Mouse (Mus musculus): ENCODE data around the gene Opn1sw. TPM values are rescaled to one million over a fixed set of nuclear protein-coding genes. Genes with fewer than 3 reads are reported as not detected.

Opn1sw gene
- total RNA-seq, 1 experiment: 0.13 TPM

- no peak overlapping the region for H3K9ac ChIP-seq (ENCODE audit: insufficient read depth, low read depth, low read length, poor library complexity, severe bottlenecking)
- H3K9me3 ChIP-seq (ENCODE audit: control insufficient read depth, insufficient read depth, low read depth, low read length): no peaks in the 10 kb centered on the region
- no peak for DNase-seq (ENCODE audit: low read depth, low spot score)
- H3K27ac ChIP-seq (ENCODE audit: insufficient read depth, low read depth, low read length, poor library complexity, severe bottlenecking): no peak overlapping the region
- no peak for TF ChIP-seq ZC3H11A (IDR thresholded peaks at IDR 0.05; ENCODE audit: borderline replicate concordance, low read depth, low read length)
- no peak for TF ChIP-seq MAFK (IDR thresholded peaks at IDR 0.05; ENCODE audit: insufficient read depth, low read depth, low read length)
- in situ Hi-C loops (cut with MboI; ENCODE audit: low sequenced_read_pairs in 2 of 2, unreplicated experiment in 2 of 2): no loop called here
- H3K4me3 ChIP-seq (ENCODE audit: insufficient read depth in 1 of 2, low read depth in 1 of 2, low read length in 2 of 2, poor library complexity in 1 of 2, severe bottlenecking in 1 of 2): no peak overlapping the region
- peaks cover 17% of the 10 kb centered on the region for H3K36me3 ChIP-seq (ENCODE audit: control insufficient read depth, insufficient read depth, low read length, poor library complexity, severe bottlenecking)
- 0 out of 4 replicates have a peak, but pooled peaks cover 0 to 2% of the 10 kb centered on the region in 2 experiments for H3K4me1 ChIP-seq (ENCODE audit: control insufficient read depth in 2 of 2, insufficient read depth in 2 of 2, low read length in 2 of 2, poor library complexity in 1 of 2)
Observed at GRCm38 (mm10) chr6:29377386-29377785, 10.9 kb downstream of the Opn1sw start.

GRCm38 (mm10) chr6:29365277-29365676, 23.0 kb downstream of the Opn1sw start:
- no peak for DNase-seq (ENCODE audit: low read depth, low spot score)
- TF ChIP-seq ZNF384 (IDR thresholded peaks at IDR 0.05; ENCODE audit: low read depth, low read length) (no peak), MAFK (IDR thresholded peaks at IDR 0.05; ENCODE audit: insufficient read depth, low read depth, low read length) (no peak), ZC3H11A (IDR thresholded peaks at IDR 0.05; ENCODE audit: borderline replicate concordance, low read depth, low read length) (no peak), HCFC1 (IDR thresholded peaks at IDR 0.05; ENCODE audit: borderline replicate concordance, insufficient read depth, low read length) (no peak), CHD2 (IDR thresholded peaks at IDR 0.05; ENCODE audit: low read depth, low read length) (no peak)
- H3K9me3 ChIP-seq (ENCODE audit: control insufficient read depth, insufficient read depth, low read depth, low read length): no peaks in the 10 kb centered on the region
- no peak overlapping the region for H3K4me3 ChIP-seq (ENCODE audit: insufficient read depth in 1 of 2, low read depth in 1 of 2, low read length in 2 of 2, poor library complexity in 1 of 2, severe bottlenecking in 1 of 2)
- H3K9ac ChIP-seq (ENCODE audit: insufficient read depth, low read depth, low read length, poor library complexity, severe bottlenecking): no peak overlapping the region
- H3K27ac ChIP-seq (ENCODE audit: insufficient read depth, low read depth, low read length, poor library complexity, severe bottlenecking): no peak overlapping the region
- no peaks in the 10 kb centered on the region for H3K4me1 ChIP-seq (ENCODE audit: control insufficient read depth in 2 of 2, insufficient read depth in 2 of 2, low read length in 2 of 2, poor library complexity in 1 of 2)
- peaks cover 7% of the 10 kb centered on the region for H3K36me3 ChIP-seq (ENCODE audit: control insufficient read depth, insufficient read depth, low read length, poor library complexity, severe bottlenecking)
- in situ Hi-C loops (cut with MboI; ENCODE audit: low sequenced_read_pairs in 2 of 2, unreplicated experiment in 2 of 2): no loop called here

GRCm38 (mm10) chr6:29363129-29363515, 25.1 kb downstream of the Opn1sw start:
- Histone ChIP-seq H3K27ac (ENCODE audit: insufficient read depth, low read depth, low read length, poor library complexity, severe bottlenecking) (no peak overlapping the region), H3K36me3 (ENCODE audit: control insufficient read depth, insufficient read depth, low read length, poor library complexity, severe bottlenecking) (peaks cover 8% of the 10 kb centered on the region), H3K4me1 (ENCODE audit: control insufficient read depth in 2 of 2, insufficient read depth in 2 of 2, low read length in 2 of 2, poor library complexity in 1 of 2) (no peaks in the 10 kb centered on the region), H3K4me3 (ENCODE audit: insufficient read depth in 1 of 2, low read depth in 1 of 2, low read length in 2 of 2, poor library complexity in 1 of 2, severe bottlenecking in 1 of 2) (no peak overlapping the region), H3K9me3 (ENCODE audit: control insufficient read depth, insufficient read depth, low read depth, low read length) (no peaks in the 10 kb centered on the region), H3K9ac (ENCODE audit: insufficient read depth, low read depth, low read length, poor library complexity, severe bottlenecking) (no peak overlapping the region)
- TF ChIP-seq ZNF384 (IDR thresholded peaks at IDR 0.05; ENCODE audit: low read depth, low read length) (no peak), ZC3H11A (IDR thresholded peaks at IDR 0.05; ENCODE audit: borderline replicate concordance, low read depth, low read length) (no peak), HCFC1 (IDR thresholded peaks at IDR 0.05; ENCODE audit: borderline replicate concordance, insufficient read depth, low read length) (no peak), MAFK (IDR thresholded peaks at IDR 0.05; ENCODE audit: insufficient read depth, low read depth, low read length) (no peak), CHD2 (IDR thresholded peaks at IDR 0.05; ENCODE audit: low read depth, low read length) (no peak)
- no peak for DNase-seq (ENCODE audit: low read depth, low spot score)
- in situ Hi-C loops (cut with MboI; ENCODE audit: low sequenced_read_pairs in 2 of 2, unreplicated experiment in 2 of 2): no loop called here

GRCm38 (mm10) chr6:29362246-29363128, 25.8 kb downstream of the Opn1sw start:
- Histone ChIP-seq H3K36me3 (ENCODE audit: control insufficient read depth, insufficient read depth, low read length, poor library complexity, severe bottlenecking) (peaks cover 8% of the 10 kb centered on the region), H3K27ac (ENCODE audit: insufficient read depth, low read depth, low read length, poor library complexity, severe bottlenecking) (no peak overlapping the region), H3K4me1 (ENCODE audit: control insufficient read depth in 2 of 2, insufficient read depth in 2 of 2, low read length in 2 of 2, poor library complexity in 1 of 2) (no peaks in the 10 kb centered on the region), H3K9me3 (ENCODE audit: control insufficient read depth, insufficient read depth, low read depth, low read length) (no peaks in the 10 kb centered on the region), H3K9ac (ENCODE audit: insufficient read depth, low read depth, low read length, poor library complexity, severe bottlenecking) (no peak overlapping the region), H3K4me3 (ENCODE audit: insufficient read depth in 1 of 2, low read depth in 1 of 2, low read length in 2 of 2, poor library complexity in 1 of 2, severe bottlenecking in 1 of 2) (no peak overlapping the region)
- no peak for DNase-seq (ENCODE audit: low read depth, low spot score)
- TF ChIP-seq HCFC1 (IDR thresholded peaks at IDR 0.05; ENCODE audit: borderline replicate concordance, insufficient read depth, low read length) (no peak), MAFK (IDR thresholded peaks at IDR 0.05; ENCODE audit: insufficient read depth, low read depth, low read length) (no peak), CHD2 (IDR thresholded peaks at IDR 0.05; ENCODE audit: low read depth, low read length) (no peak), ZC3H11A (IDR thresholded peaks at IDR 0.05; ENCODE audit: borderline replicate concordance, low read depth, low read length) (no peak), ZNF384 (IDR thresholded peaks at IDR 0.05; ENCODE audit: low read depth, low read length) (no peak)
- in situ Hi-C loops (cut with MboI; ENCODE audit: low sequenced_read_pairs in 2 of 2, unreplicated experiment in 2 of 2): no loop called here

Measured in ES-E14 (cell line).